Mouse (Mus musculus) stomach, postnatal 0 days (tissue): Measurements from ENCODE around the gene Dbp.

Source experiments
- CTCF ChIP-seq: IDR thresholded peaks from 2 replicates; pipeline ENCODE4 v1.5.1; 2016; ENCODE audit warnings: antibody characterized with exemption, low read depth, mild to moderate bottlenecking, moderate library complexity
- EP300 ChIP-seq: optimal IDR thresholded peaks from 2 replicates; pipeline ENCODE3; 2016; ENCODE audit warnings: antibody characterized with exemption

DNA sequence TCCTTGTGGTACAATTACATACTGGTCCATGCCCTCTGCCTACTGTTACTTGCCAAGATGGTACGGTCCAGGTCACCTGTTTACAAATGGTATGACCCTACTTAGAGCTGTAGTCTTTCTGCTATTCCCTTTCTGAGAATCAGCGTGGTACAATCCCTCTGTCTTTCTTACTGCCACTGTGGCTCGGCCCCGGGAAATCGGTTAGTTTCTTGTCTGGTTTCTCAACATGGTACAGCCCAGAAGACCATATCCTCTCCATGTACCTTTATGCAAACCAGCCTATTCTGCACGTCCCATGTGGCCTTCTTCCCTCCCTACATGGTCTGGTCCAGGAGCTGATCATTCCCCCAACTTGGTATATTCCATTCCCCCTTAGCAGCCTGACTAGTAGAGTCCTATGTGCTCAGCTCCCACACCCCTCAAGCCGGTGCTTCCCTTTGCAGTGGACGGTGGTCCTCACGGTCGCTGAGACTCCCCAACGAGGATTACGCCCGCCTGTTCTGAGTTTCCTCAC lies 785 bp upstream of the Dbp start:
- no peak for TF ChIP-seq CTCF
- TF ChIP-seq EP300 = peak; percentile 19
